Mouse (Mus musculus): ENCODE data around the gene Sv2a. TPM values are rescaled to one million over a fixed set of nuclear protein-coding genes. Genes with fewer than 3 reads are reported as not detected.

Gene Sv2a
- 2.3 and 2.6 TPM in 2 replicates for polyA plus RNA-seq (2015; fragmentation: Nextera tagmentation; extraction: Ambion mirVana)

DNA sequence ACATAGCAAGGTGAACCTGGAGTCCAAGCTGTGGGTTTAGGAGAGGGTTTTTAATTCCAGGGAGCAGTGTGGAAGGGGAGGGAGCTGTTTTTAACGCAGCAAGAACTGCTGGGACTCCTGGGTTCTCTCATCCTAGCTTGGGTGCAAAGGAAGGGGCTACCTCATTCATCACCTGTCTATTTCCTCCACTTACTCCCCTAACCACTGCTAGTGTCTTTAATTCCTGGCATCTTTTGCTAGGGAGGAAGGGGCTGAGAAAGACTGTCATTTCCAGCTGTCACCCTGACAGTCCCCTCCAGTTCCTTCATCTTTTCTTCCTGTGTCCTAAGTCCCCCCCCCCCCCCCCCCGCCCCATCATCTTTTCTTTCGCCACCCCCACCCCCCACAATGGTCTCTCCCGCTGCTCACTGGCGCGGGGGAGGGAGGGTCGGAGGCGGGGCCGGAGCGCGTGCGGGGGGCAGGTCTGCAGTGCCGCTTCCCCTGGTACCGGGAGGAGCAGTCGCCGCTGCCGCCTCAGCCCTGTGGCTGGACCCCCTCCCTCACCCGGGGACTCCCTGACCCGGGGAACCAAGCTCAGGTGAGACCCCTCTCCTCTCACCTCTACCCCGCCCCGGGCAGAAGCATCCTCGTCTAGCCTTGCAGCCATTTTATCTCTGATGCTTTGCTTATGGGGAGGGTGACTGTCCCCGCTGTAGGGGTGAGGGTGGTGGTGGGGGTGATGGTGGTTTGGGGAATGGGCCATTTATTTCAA is at the start of gene Sv2a:
Gene Sv2a, plus strand, starts transcription at position 425 of the 751 bp plus-strand sequence.
- peak; percentile 64; the same call in 1 of the 2 replicates for ATAC-seq (ENCODE audit: low read depth)

DNA sequence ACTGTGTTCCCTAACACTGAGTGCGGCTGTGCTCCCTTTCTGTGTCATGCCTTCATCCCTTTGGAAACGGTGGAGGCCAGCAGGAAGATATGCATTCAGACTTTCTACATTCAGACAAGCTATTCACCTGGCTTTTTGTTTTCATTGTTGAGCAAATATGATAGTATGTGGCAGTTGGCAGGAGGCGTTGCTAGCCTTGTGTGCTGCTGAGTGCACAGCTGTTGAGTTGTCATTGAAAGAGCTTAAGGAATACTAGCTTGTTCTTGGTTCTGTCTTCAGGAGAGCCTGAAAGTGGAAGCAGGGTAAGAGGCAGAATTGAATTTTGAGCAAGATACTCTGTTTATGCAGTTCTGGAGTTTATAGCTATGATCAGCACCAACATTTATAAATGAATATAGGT is 48.5 kb upstream of the Sv2a start:
- no peak for ATAC-seq (ENCODE audit: low read depth)

More for the DNA sequence above, at the start of gene Sv2a:
- H3K27me3 ChIP-seq (ENCODE audit: control insufficient read depth, insufficient read depth, low read depth, low read length) = no peaks in the 10 kb centered on the region
- peak within 1 kb of the TSS; percentile 58 for H3K4me3 ChIP-seq (ENCODE audit: low read length)
- no peak within 1 kb of the TSS for H3K27ac ChIP-seq (ENCODE audit: low read length)
- under 1% methylated on average over 18 of the region's 23 CpGs for WGBS
- peak within 1 kb of the TSS; percentile 70 for H3K9ac ChIP-seq (ENCODE audit: low read length)
- H3K4me2 ChIP-seq (ENCODE audit: low read depth, low read length) = peak within 1 kb of the TSS; percentile 83
- H3K36me3 ChIP-seq (ENCODE audit: control insufficient read depth, insufficient read depth, low read length) = peaks cover 23% of the 10 kb centered on the region
- peaks cover 17% of the 10 kb centered on the region for H3K4me1 ChIP-seq (replicated peaks; ENCODE audit: control insufficient read depth, insufficient read depth, low read length)
- no peaks in the 10 kb centered on the region for H3K9me3 ChIP-seq (ENCODE audit: control insufficient read depth, low read length)

DNA sequence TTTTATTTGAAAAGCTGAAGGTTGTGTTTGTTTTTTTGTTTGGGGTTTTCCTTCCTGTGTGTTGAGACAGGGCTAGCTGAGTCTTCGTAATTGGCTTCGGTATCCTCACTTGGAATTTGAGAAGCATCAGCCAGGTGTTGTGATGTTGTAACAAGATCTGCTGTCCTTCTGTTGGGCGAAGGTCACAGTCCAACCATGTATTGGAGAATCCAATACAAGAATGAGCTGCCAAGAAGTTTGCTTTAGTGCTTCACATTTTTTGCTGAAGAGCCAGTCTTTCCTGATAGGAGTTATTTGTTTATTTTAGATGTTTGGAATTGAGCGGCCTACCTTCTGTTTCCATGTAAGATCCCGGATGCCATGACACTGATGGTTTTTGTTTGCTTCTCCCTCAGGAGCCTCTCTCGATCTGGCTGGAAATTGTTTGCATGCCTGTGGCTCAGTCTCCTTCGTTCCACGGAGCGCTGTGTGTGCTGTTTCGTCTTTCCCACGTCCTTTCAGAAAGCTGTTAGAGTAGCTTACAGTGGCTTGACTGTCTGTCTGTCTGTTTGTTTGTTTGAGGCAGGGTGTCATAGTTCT is 47.5 kb upstream of the Sv2a start:
- Histone ChIP-seq H3K9ac (ENCODE audit: low read length) (no peak overlapping the region), H3K9me3 (ENCODE audit: control insufficient read depth, low read length) (no peaks in the 10 kb centered on the region), H3K36me3 (ENCODE audit: control insufficient read depth, insufficient read depth, low read length) (no peaks in the 10 kb centered on the region), H3K27me3 (ENCODE audit: control insufficient read depth, insufficient read depth, low read depth, low read length) (no peaks in the 10 kb centered on the region), H3K4me2 (ENCODE audit: low read depth, low read length) (no peak overlapping the region), H3K27ac (ENCODE audit: low read length) (no peak overlapping the region), H3K4me1 (replicated peaks; ENCODE audit: control insufficient read depth, insufficient read depth, low read length) (peaks cover 9% of the 10 kb centered on the region), H3K4me3 (ENCODE audit: low read length) (no peak overlapping the region)
- 33% methylated on average over 11 of the region's 11 CpGs for WGBS
- no peak for ATAC-seq (ENCODE audit: low read depth)

More for the DNA sequence above, 48.5 kb upstream of the Sv2a start:
- Histone ChIP-seq H3K4me1 (replicated peaks; ENCODE audit: control insufficient read depth, insufficient read depth, low read length) (peaks cover 9% of the 10 kb centered on the region), H3K27me3 (ENCODE audit: control insufficient read depth, insufficient read depth, low read depth, low read length) (no peaks in the 10 kb centered on the region), H3K36me3 (ENCODE audit: control insufficient read depth, insufficient read depth, low read length) (no peaks in the 10 kb centered on the region), H3K27ac (ENCODE audit: low read length) (no peak overlapping the region), H3K4me3 (ENCODE audit: low read length) (no peak overlapping the region), H3K4me2 (ENCODE audit: low read depth, low read length) (no peak overlapping the region), H3K9me3 (ENCODE audit: control insufficient read depth, low read length) (no peaks in the 10 kb centered on the region), H3K9ac (ENCODE audit: low read length) (no peak overlapping the region)
- WGBS = 73% methylated on average over 3 of the region's 3 CpGs

DNA sequence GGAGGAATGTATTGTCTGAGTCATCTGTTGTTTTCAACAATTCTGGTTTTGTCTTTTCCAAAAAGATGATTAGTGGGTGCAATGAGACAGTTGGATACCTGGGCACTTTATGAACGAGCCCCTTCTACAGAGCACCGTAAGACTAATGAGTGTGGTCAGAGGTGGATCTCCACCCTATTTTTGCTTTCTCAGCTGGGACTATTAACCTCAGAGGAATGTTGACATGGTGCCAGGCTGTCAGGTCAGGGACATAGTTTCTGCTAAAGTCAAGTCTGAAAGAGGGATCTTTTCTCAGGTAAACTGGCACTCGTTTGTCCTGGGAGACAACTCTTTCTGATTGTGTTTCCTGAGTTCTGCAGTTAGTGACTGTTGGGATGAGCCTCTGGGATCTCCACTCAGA is 45.9 kb upstream of the Sv2a start:
- ATAC-seq (ENCODE audit: low read depth) = no peak
- Histone ChIP-seq H3K36me3 (ENCODE audit: control insufficient read depth, insufficient read depth, low read length) (no peaks in the 10 kb centered on the region), H3K9ac (ENCODE audit: low read length) (no peak overlapping the region), H3K4me1 (replicated peaks; ENCODE audit: control insufficient read depth, insufficient read depth, low read length) (peaks cover 9% of the 10 kb centered on the region), H3K4me3 (ENCODE audit: low read length) (no peak overlapping the region), H3K27ac (ENCODE audit: low read length) (no peak overlapping the region), H3K9me3 (ENCODE audit: control insufficient read depth, low read length) (no peaks in the 10 kb centered on the region), H3K27me3 (ENCODE audit: control insufficient read depth, insufficient read depth, low read depth, low read length) (no peaks in the 10 kb centered on the region), H3K4me2 (ENCODE audit: low read depth, low read length) (no peak overlapping the region)
- 60% methylated on average over 3 of the region's 3 CpGs for WGBS

DNA sequence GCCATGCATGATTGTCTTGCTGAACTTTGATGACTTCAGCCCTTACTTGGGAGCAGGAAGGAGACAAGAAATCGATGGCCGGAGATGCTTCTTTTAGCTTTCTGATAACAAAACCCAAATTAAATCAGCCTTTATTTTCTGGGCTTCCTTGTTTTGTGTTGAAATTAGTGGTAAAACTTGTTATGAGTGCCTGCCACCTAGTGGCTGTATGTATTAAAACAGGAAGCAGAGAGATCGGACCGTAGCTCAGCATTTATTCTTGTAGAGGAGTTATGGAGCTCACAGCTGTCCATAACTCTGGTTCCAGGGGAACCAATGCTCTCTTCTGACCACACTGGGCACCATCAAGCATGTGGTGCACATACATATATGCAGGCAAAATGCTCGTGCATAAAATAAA is 33.0 kb upstream of the Sv2a start:
- no peaks in the 10 kb centered on the region for H3K27me3 ChIP-seq (ENCODE audit: control insufficient read depth, insufficient read depth, low read depth, low read length)
- ATAC-seq (ENCODE audit: low read depth) = no peak
- H3K9ac ChIP-seq (ENCODE audit: low read length) = no peak overlapping the region
- peaks cover 25% of the 10 kb centered on the region for H3K36me3 ChIP-seq (ENCODE audit: control insufficient read depth, insufficient read depth, low read length)
- no peak overlapping the region for H3K4me3 ChIP-seq (ENCODE audit: low read length)
- 9% methylated on average over 5 of the region's 5 CpGs for WGBS
- no peaks in the 10 kb centered on the region for H3K9me3 ChIP-seq (ENCODE audit: control insufficient read depth, low read length)
- no peak overlapping the region for H3K4me2 ChIP-seq (ENCODE audit: low read depth, low read length)
- H3K27ac ChIP-seq (ENCODE audit: low read length) = no peak overlapping the region
- H3K4me1 ChIP-seq (replicated peaks; ENCODE audit: control insufficient read depth, insufficient read depth, low read length) = no peaks in the 10 kb centered on the region

DNA sequence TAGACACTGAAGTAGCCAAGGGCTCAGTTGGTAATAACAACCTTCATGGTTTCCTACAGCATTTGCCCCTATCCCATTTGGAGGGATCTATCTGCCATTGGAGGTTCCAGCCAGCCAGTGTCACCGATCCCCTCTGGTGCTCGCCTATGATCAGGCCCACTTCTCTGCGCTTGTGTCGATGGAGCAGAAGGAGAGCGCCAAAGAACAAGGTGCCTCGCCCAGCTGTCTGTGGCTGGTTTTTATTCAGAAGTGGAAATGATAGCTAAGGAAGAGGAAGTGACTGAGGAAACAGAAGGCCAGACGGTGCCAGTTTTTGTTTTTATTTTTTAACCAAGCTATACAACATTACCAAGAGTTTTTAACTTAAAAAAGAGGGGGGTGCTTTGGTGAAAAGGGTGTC is 29.1 kb upstream of the Sv2a start:
- H3K9ac ChIP-seq (ENCODE audit: low read length) = no peak overlapping the region
- no peak for ATAC-seq (ENCODE audit: low read depth)
- H3K4me2 ChIP-seq (ENCODE audit: low read depth, low read length) = no peak overlapping the region
- no peak overlapping the region for H3K4me3 ChIP-seq (ENCODE audit: low read length)
- H3K4me1 ChIP-seq (replicated peaks; ENCODE audit: control insufficient read depth, insufficient read depth, low read length) = no peaks in the 10 kb centered on the region
- no peaks in the 10 kb centered on the region for H3K9me3 ChIP-seq (ENCODE audit: control insufficient read depth, low read length)
- H3K27me3 ChIP-seq (ENCODE audit: control insufficient read depth, insufficient read depth, low read depth, low read length) = no peaks in the 10 kb centered on the region
- 81% methylated on average over 7 of the region's 7 CpGs for WGBS
- H3K36me3 ChIP-seq (ENCODE audit: control insufficient read depth, insufficient read depth, low read length) = peaks cover 36% of the 10 kb centered on the region
- H3K27ac ChIP-seq (ENCODE audit: low read length) = no peak overlapping the region

DNA sequence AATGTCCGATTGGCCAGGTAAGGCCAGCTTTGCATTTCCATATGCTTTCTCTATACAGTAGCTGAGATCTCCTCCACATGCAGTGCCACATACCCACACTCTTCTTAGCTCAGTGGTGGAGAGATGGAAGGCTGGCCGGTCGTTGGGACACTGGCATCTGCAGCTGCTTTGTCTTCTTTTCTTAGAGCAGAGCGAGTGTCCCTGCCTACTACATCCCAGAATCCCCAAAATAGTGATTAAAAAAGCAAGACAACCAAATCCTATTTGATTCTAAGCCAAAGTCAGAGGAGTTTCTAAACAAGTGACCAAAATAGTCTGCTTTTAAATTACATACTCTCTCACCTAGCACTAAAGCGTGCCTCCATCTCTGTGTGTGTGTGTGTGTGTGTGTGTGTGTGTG is 28.3 kb upstream of the Sv2a start:
- H3K36me3 ChIP-seq (ENCODE audit: control insufficient read depth, insufficient read depth, low read length) = peaks cover 36% of the 10 kb centered on the region
- H3K27ac ChIP-seq (ENCODE audit: low read length) = no peak overlapping the region
- H3K27me3 ChIP-seq (ENCODE audit: control insufficient read depth, insufficient read depth, low read depth, low read length) = no peaks in the 10 kb centered on the region
- no peak overlapping the region for H3K9ac ChIP-seq (ENCODE audit: low read length)
- no peak overlapping the region for H3K4me3 ChIP-seq (ENCODE audit: low read length)
- WGBS = 87% methylated on average over 5 of the region's 5 CpGs
- H3K4me1 ChIP-seq (replicated peaks; ENCODE audit: control insufficient read depth, insufficient read depth, low read length) = no peaks in the 10 kb centered on the region
- H3K4me2 ChIP-seq (ENCODE audit: low read depth, low read length) = no peak overlapping the region
- no peaks in the 10 kb centered on the region for H3K9me3 ChIP-seq (ENCODE audit: control insufficient read depth, low read length)
- no peak for ATAC-seq (ENCODE audit: low read depth)

DNA sequence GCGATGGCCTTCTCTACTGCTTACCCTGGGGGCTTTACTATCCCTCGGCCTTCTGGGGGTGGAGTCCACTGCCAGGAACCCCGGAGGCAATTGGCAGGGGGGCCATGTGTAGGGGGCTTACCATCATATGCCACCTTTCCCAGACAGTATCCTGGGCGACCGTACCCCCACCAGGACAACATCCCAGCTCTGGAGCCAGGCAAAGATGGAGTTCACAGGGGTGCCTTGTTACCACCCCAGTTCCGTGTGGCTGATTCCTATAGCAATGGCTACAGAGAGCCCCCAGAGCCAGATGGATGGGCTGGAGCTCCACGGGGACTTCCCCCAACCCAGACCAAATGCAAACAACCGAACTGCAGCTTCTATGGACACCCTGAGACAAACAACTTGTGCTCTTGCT is 25.4 kb upstream of the Sv2a start:
- Histone ChIP-seq H3K9me3 (ENCODE audit: control insufficient read depth, low read length) (no peaks in the 10 kb centered on the region), H3K27me3 (ENCODE audit: control insufficient read depth, insufficient read depth, low read depth, low read length) (no peaks in the 10 kb centered on the region)
- WGBS = 78% methylated on average over 8 of the region's 8 CpGs

DNA sequence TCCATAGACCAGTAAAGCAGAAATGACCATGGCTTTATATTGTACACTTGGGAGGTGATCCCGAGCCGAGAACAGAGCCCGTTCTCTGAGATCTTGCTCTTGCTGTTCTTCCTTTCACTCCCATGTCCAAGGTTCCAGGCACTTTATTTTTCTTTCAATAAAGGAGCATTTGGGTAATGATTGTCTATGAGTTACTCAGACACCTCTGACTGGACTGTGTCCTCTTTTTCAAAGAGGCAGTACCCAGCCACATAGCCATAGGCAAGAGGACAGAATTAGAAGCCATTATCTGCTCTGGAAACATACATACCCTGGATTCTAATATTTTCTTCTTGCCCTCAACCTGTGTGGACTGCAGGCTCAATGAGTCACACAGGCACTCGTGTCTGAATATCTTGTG is 21.1 kb upstream of the Sv2a start:
- peak overlapping the region; percentile 97 for H3K4me2 ChIP-seq (ENCODE audit: low read depth, low read length)
- no peak overlapping the region; the same call in 1 of the 2 replicates for H3K4me3 ChIP-seq (ENCODE audit: low read length)
- H3K9ac ChIP-seq (ENCODE audit: low read length) = no peak overlapping the region
- ATAC-seq (ENCODE audit: low read depth) = no peak
- H3K4me1 ChIP-seq (replicated peaks; ENCODE audit: control insufficient read depth, insufficient read depth, low read length) = peaks cover 16% of the 10 kb centered on the region
- peak overlapping the region; percentile 36; the same call in 1 of the 2 replicates for H3K27ac ChIP-seq (ENCODE audit: low read length)
- H3K27me3 ChIP-seq (ENCODE audit: control insufficient read depth, insufficient read depth, low read depth, low read length) = no peaks in the 10 kb centered on the region
- 58% methylated on average over 4 of the region's 4 CpGs for WGBS
- H3K9me3 ChIP-seq (ENCODE audit: control insufficient read depth, low read length) = no peaks in the 10 kb centered on the region
- peaks cover 8% of the 10 kb centered on the region for H3K36me3 ChIP-seq (ENCODE audit: control insufficient read depth, insufficient read depth, low read length)

More for the DNA sequence above, 25.4 kb upstream of the Sv2a start:
- Histone ChIP-seq H3K4me3 (ENCODE audit: low read length) (no peak overlapping the region), H3K4me2 (ENCODE audit: low read depth, low read length) (no peak overlapping the region), H3K36me3 (ENCODE audit: control insufficient read depth, insufficient read depth, low read length) (peaks cover 36% of the 10 kb centered on the region), H3K27ac (ENCODE audit: low read length) (no peak overlapping the region), H3K9ac (ENCODE audit: low read length) (no peak overlapping the region), H3K4me1 (replicated peaks; ENCODE audit: control insufficient read depth, insufficient read depth, low read length) (peaks cover 9% of the 10 kb centered on the region)
- no peak for ATAC-seq (ENCODE audit: low read depth)

All from lung, embryonic 16.5 days (tissue).